Mouse (Mus musculus) heart, postnatal 0 days (tissue): ENCODE data around the gene Trpm4.

Experiments
- CTCF ChIP-seq: IDR thresholded peaks from 2 replicates; pipeline ENCODE4 v1.5.1; 2016; ENCODE audit warnings: antibody characterized with exemption, control low read depth, low read depth
- EP300 ChIP-seq: IDR thresholded peaks from 2 replicates; pipeline ENCODE4 v1.6.1; 2016; ENCODE audit warnings: antibody characterized with exemption, low read depth

- TF ChIP-seq CTCF (no peak), EP300 (no peak)
Measured at GRCm38 (mm10) chr7:45336319-45336718, 2.7 kb upstream of the Trpm4 start.
